Mouse (Mus musculus) embryo, embryonic 10.5 days (tissue): ENCODE measurements around the gene Lyg2.

Experiments used
- DNase-seq: peaks from one replicate; pipeline ENCODE4 v3.0.0-alpha.2; 2015; ENCODE audit warnings: low spot score

Gene Lyg2

DNA sequence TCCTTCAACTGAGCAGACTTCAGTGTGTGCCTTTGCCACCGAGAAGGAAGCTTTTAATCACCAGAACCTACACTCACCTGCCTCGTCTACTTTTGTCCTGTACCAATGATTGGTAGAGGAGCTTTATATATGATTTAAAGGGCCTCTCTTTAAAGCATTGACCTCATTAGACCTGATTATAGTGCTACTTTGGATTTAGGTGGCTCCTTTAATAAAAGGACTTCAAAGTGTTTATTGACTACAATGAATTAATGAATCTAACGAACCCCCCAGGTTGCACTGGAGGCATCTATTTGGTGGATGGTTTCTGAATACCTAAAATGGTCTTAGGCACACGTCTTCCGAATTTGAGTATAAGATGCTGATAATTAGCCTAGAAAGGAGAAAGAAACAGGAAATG lies at the start of gene Lyg2:
Gene Lyg2 (minus strand): TSS at position 101 of the 400 bp plus-strand sequence.
- DNase-seq: no peak

DNA sequence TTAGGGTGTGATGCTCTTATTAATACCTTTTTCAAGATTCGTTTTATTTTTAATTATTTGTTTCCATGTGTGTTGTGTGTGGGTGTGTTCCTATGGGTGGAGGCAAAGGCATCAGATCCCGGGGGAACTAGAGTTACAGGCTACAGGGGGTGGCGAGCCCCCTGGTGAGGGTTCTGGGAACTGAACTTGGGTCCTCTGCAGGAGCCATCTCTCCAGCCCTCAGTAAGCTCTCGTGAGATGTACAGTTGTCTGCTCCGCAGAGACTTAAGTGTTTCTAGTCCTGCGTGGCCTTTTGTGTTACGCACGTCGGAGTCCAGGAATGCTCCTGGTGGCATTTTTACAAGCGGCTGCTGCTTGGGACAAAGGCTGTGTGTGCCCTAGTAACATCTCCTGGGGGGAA lies 49.3 kb upstream of the Lyg2 start:
- no peak for DNase-seq

- no peak for DNase-seq
Measured at GRCm38 (mm10) chr1:37959486-37959885, 43.2 kb upstream of the Lyg2 start.

DNA sequence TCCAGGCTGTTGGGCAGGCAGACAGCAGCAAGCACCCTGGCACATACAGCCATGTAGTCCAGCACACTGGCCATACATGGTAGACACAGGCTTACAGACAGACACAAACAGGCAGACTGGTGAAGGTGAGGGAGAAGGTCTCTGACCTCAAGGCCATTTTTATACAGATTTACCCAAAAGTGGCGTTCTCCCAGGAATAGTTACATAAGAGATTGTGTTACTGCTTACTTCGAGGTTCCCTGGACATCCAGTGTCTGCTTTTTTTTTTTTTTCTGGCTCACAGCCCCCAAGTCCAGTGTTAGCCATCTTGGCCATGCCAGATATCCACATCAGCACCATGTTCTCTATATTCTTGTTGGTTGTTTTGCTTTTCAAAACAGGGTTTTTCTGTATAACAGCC lies 42.2 kb upstream of the Lyg2 start:
- no peak for DNase-seq

GRCm38 (mm10) chr1:37957659-37958058 lies 41.4 kb upstream of the Lyg2 start, which contains the start of gene Lyg1:
Gene Lyg1 (minus strand): TSS chr1:37957759.
- DNase-seq: no peak

- no peak for DNase-seq
Measured at GRCm38 (mm10) chr1:37956690-37957431, 40.6 kb upstream of the Lyg2 start.

DNA sequence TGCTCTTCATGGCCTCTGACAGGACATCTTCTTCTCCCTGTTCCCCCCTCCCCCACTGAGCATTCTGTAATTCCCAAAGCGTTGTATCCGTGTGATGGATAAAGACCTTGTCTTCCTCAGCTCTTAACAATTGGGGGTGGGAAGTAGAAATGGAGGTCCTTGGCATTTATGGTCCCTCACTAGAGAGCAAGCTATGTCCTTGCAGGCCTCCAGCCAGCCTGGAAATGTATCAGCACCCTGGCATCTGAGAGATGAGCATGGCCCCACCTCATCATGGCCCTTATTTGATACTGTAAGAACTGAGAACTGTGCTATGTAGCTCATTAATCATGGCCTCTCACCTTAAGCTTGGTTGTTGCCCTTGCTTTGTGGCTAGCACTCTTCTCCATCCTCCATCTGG lies 39.0 kb upstream of the Lyg2 start:
- no peak for DNase-seq

DNA sequence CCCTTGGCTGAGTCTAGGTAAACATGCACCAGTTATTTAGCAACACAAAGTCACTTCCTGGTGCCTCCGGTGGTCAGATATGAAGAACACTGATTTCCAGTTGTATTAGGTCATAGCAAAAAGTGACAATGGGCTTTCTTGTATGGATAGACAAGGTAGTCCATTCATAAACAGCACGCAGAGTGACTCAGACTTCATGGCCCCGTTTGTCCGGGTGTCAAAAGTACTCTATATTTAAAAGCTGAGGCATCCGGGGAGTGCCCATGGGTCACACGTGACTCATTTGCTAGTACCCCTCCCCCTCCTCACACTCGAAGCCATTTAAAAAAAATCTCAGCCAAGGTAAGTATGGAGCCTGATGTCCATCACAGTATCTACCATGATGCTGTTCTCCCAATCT lies 38.5 kb upstream of the Lyg2 start:
- no peak for DNase-seq

DNA sequence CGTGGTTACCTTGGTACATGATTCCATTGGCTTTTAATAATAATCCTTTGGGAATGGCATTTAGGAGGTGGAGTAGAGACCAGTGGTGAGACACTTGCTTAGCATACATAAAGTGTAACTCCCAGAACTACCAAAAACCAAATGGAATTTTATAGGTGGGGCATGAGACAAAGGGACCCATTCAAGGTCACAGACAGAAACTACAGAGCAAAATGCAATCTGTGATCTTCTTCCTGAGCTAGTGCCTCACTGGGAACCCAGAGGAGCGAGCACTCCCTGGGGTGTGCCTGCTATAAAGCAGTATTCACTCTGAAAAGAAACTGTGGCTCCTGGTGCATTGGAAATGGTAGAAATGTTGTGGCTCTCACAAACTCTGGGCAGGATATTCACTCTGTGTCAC lies 32.6 kb upstream of the Lyg2 start:
- DNase-seq: no peak

GRCm38 (mm10) chr1:37931806-37932205 lies 15.5 kb upstream of the Lyg2 start:
- no peak for DNase-seq

DNA sequence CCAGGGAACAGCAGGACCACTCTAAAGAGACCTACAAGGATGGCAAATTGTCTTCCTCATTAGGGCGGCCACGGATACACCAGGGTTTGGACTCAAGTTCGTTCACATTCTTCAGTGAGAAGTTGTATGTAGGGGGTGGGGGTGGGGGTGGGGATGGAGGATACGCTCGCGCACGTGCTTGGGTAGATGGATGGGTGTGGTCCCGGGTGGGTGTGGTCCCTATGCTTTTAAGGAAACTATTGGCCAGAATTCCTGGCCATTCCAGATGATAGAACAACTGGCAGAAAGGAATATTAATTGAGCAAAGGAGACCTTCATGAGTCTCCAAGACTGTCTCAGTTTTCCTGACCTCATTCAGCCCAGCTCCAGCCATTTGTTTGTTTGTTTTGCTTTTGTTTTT lies 9.7 kb upstream of the Lyg2 start:
- DNase-seq: no peak

GRCm38 (mm10) chr1:37922536-37922935 lies 6.2 kb upstream of the Lyg2 start:
- no peak for DNase-seq

DNA sequence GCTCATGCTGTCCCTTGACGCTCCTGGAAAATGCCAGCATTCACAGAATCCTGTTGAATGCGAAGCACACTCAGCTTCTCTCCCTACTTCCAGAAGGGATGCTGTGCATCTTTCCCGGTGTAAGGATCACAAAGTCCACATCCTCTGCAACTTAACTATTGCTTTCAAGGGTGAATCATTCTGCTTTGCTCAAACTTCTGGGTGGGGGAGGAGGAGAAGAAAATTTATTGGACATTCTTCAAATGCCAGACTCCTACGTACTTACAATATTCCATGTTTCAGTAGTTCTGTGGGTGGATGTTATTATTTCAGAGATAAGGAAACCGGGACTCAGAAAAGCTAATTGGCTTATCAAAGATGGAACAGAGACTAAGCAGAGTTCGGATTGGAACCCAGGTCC lies 1.8 kb upstream of the Lyg2 start:
- DNase-seq: no peak

GRCm38 (mm10) chr1:37917666-37918065 lies 1.4 kb upstream of the Lyg2 start:
- no peak for DNase-seq

GRCm38 (mm10) chr1:37912751-37913150 lies 3.5 kb downstream of the Lyg2 start:
- DNase-seq: no peak

- DNase-seq: peak; percentile 44
Measured at GRCm38 (mm10) chr1:37903178-37903577, 13.1 kb downstream of the Lyg2 start.

GRCm38 (mm10) chr1:37900288-37900687 lies 16.0 kb downstream of the Lyg2 start:
- DNase-seq: no peak

DNA sequence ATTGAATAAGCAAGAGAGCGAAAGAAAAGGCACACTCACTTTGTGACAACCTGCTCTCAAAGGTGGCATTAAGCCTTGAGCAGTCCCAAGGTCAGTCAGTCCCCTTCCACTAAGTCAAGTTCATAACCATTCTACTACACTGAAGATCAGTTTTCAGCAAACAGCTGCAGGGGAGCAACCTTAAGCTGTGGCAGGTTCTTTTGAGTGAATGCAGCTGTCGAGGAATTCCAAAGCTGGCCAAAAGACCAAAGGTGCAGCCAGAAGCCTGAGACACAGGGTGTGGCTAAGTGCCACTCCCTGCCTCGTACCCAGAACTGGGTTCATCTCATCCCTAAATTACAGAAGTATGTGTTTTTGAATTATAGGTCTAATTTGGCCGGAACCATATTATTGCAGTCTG lies 16.5 kb downstream of the Lyg2 start:
- no peak for DNase-seq

- no peak for DNase-seq
Measured at GRCm38 (mm10) chr1:37894606-37895005, 21.7 kb downstream of the Lyg2 start.

DNA sequence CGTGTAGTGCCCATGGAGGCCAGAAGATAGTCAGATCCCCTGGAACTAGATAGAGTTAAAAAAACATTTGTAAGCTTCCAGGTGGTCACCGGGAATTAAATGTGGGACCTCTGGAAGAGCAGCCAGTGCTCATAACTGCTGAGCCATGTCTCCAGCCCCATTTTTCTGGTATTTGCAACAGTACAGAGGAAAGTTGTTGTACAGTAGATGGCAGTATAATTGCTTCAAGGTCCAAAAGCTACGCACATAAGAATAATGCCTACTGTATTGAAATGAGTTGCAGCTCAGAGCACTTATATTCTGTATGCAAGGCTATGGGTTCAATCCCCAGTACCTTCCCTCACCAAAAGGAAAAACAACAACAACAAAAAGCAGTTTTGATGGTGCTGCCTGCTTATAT lies 24.9 kb downstream of the Lyg2 start:
- no peak for DNase-seq

DNA sequence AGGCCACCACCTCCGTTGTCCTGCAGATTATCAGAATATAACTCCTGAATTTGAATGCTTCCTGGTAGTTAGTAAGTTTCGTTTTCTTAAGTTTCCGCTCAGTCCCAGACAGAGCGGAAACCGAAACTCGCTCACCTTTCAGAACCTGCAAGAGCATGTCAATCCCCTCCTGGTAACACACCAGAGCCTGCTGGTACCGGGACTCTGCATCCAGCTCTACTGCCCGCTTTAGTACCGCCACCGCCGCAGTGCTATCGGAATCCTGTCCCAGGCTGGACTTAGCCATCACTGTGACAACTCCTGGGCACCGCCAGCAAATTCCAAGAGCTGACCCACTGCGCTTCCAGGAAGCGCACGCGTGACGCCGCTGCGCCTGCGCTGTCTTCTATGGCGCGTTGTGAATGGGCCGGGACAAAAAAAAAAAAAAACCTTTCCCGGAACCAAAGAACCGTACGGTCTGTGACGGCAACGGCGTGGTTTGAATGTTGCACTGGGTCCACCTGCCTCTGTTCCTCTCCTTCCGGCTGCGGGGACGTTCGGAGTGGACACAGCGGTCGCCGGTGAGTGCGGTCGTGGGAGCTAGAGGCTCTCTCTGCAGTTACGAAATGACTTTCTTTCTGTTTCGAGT lies 26.2 kb downstream of the Lyg2 start, which contains the start of the genes Mitd1 and Mrpl30:
Gene Mitd1 (minus strand): TSS at position 387 of the 628 bp plus-strand sequence.
Gene Mrpl30 (plus strand): TSS at position 453 of the 628 bp plus-strand sequence.
- peak; percentile 94 for DNase-seq

DNA sequence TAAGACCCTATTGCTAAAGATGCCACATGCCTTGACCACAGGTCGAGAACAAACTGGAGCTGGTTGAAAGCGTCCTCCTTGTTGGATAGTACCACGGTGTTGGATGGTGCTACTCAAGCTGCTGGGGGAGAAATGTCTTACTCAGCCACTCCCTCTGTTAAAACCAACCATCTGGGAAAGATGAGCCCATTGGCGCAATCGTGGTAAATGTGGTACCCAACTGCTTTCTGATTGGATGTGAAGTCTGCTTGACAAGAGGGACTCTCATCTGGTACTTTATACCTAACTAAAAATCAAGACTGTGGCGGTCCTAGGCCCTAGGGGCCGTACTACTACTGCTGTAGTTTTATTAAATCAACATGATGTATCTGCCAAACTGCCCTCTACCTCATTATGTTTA lies 27.1 kb downstream of the Lyg2 start:
- DNase-seq: no peak

GRCm38 (mm10) chr1:37884451-37884850 lies 31.8 kb downstream of the Lyg2 start:
- DNase-seq: no peak

DNA sequence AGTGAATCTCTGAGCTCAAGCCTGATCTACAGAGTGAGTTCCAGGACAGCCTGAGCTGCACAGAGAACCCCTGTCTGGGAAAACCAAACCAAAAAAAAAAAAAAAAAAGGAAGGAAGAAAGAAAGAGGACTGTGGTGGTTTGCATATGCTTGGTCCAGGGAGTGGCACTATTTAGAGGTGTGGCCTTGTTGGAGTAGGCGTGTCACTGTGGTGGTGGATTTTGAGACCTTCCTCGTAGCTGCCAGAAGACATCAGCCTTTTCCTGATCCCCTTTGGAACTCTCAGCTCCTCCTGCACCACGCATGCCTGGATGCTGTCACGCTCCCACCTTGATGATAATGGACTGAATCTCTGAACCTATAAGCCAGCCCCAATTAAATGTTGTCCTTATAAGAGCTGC lies 32.9 kb downstream of the Lyg2 start:
- no peak for DNase-seq
